Mouse (Mus musculus) neural tube, embryonic 12.5 days (tissue): ENCODE measurements around the gene Ncbp1. TPM values are rescaled to one million over a fixed set of nuclear protein-coding genes. Genes with fewer than 3 reads are reported as not detected.

Experiments used
- ATAC-seq: fragments of 200-750 bp; cut with Nextera tagmentation; 2 replicates; pipeline ENCODE4 v1.8.0; 2017; ENCODE audit warnings: low read depth, mild to moderate bottlenecking, moderate TSS enrichment, moderate library complexity; ENCODE audit not compliant: low FRiP score
- H3K27ac ChIP-seq: fragments of 300-500 bp; sonication (generic); 2 replicates; pipeline ENCODE4 v1.5.1; 2016
- H3K27me3 ChIP-seq: fragments of 300-500 bp; sonication (generic); replicated peaks from 2 replicates; pipeline ENCODE4 v1.6.1; 2016; ENCODE audit warnings: mild to moderate bottlenecking
- H3K36me3 ChIP-seq: fragments of 300-500 bp; sonication (generic); 2 replicates; pipeline ENCODE4 v1.6.1; 2016; ENCODE audit warnings: mild to moderate bottlenecking
- H3K4me1 ChIP-seq: fragments of 300-500 bp; sonication (generic); 2 replicates; pipeline ENCODE4 v1.6.1; 2016
- H3K4me2 ChIP-seq: fragments of 300-500 bp; sonication (generic); replicated peaks from 2 replicates; pipeline ENCODE4 v1.6.1; 2016; ENCODE audit warnings: mild to moderate bottlenecking
- H3K4me3 ChIP-seq: fragments of 300-500 bp; sonication (generic); 2 replicates; pipeline ENCODE4 v1.5.1; 2016
- H3K9ac ChIP-seq: fragments of 300-500 bp; sonication (generic); 2 replicates; pipeline ENCODE4 v1.6.1; 2016; ENCODE audit warnings: mild to moderate bottlenecking
- H3K9me3 ChIP-seq: fragments of 300-500 bp; sonication (generic); 2 replicates; pipeline ENCODE4 v1.6.1; 2016; ENCODE audit warnings: mild to moderate bottlenecking
- WGBS: fragments of 180-500 bp; shearing (Covaris S2); methylation state at CpG from one replicate; pipeline ENCODE4 v1.1.7; 2016; 5-methylcytosine and 5-hydroxymethylcytosine counted together
- polyA plus RNA-seq: library from polyadenylated mRNA; unstranded; fragments of >200 nt; fragmentation: Nextera tagmentation; extraction: Ambion mirVana; gene quantifications from 2 replicates; pipeline ENCODE4 v1.2.1, GENCODE M21; 2016

Gene Ncbp1
- polyA plus RNA-seq, 1 experiment from 2014 or later: 107 TPM

GRCm38 (mm10) chr4:46131791-46132190, 6.6 kb upstream of the Ncbp1 start:
- WGBS: 87% methylated on average over 6 of the region's 6 CpGs
- H3K9ac ChIP-seq: no peak overlapping the region
- peaks cover 67% of the 10 kb centered on the region for H3K36me3 ChIP-seq
- H3K27me3 ChIP-seq: no peaks in the 10 kb centered on the region
- H3K27ac ChIP-seq: no peak overlapping the region
- ATAC-seq: no peak
- H3K4me2 ChIP-seq: no peak overlapping the region
- H3K9me3 ChIP-seq: no peaks in the 10 kb centered on the region
- peaks cover under 1% of the 10 kb centered on the region; the same call in 1 of the 2 replicates for H3K4me1 ChIP-seq
- no peak overlapping the region for H3K4me3 ChIP-seq

GRCm38 (mm10) chr4:46137629-46138286, 655 bp upstream of the Ncbp1 start:
- Histone ChIP-seq H3K36me3 (peaks cover 19% of the 10 kb centered on the region), H3K4me1 (peaks cover 17% of the 10 kb centered on the region), H3K27ac (peak overlapping the region; percentile 94), H3K9me3 (no peaks in the 10 kb centered on the region), H3K4me3 (peak overlapping the region; percentile 92), H3K4me2 (peak overlapping the region; percentile 87), H3K27me3 (no peaks in the 10 kb centered on the region), H3K9ac (peak overlapping the region; percentile 92)
- WGBS: 7% methylated on average over 17 of the region's 17 CpGs
- peak; percentile 79 for ATAC-seq

GRCm38 (mm10) chr4:46144323-46144722, 5.9 kb downstream of the Ncbp1 start:
- no peak overlapping the region for H3K4me2 ChIP-seq
- no peak overlapping the region for H3K4me3 ChIP-seq
- ATAC-seq: no peak
- H3K27me3 ChIP-seq: no peaks in the 10 kb centered on the region
- peaks cover 27% of the 10 kb centered on the region for H3K36me3 ChIP-seq
- H3K9me3 ChIP-seq: no peaks in the 10 kb centered on the region
- H3K27ac ChIP-seq: no peak overlapping the region
- WGBS: 78% methylated on average over 3 of the region's 3 CpGs
- H3K4me1 ChIP-seq: peaks cover 10% of the 10 kb centered on the region
- no peak overlapping the region for H3K9ac ChIP-seq

- no peaks in the 10 kb centered on the region for H3K9me3 ChIP-seq
- H3K27me3 ChIP-seq: no peaks in the 10 kb centered on the region
- H3K4me2 ChIP-seq: no peak overlapping the region
- no peaks in the 10 kb centered on the region for H3K4me1 ChIP-seq
- 93% methylated on average over 1 of the region's 1 CpGs for WGBS
- H3K27ac ChIP-seq: no peak overlapping the region
- no peak overlapping the region for H3K4me3 ChIP-seq
- ATAC-seq: no peak
- H3K36me3 ChIP-seq: peaks cover 40% of the 10 kb centered on the region
- no peak overlapping the region for H3K9ac ChIP-seq
Observed at GRCm38 (mm10) chr4:46146881-46147280, 8.5 kb downstream of the Ncbp1 start.

- peaks cover 73% of the 10 kb centered on the region for H3K36me3 ChIP-seq
- no peak for ATAC-seq
- no peaks in the 10 kb centered on the region for H3K4me1 ChIP-seq
Observed at GRCm38 (mm10) chr4:46151903-46152544, 13.6 kb downstream of the Ncbp1 start.

GRCm38 (mm10) chr4:46164027-46164426, 25.6 kb downstream of the Ncbp1 start:
- Histone ChIP-seq H3K9me3 (no peaks in the 10 kb centered on the region), H3K4me2 (no peak overlapping the region), H3K4me3 (no peak overlapping the region), H3K9ac (no peak overlapping the region), H3K27me3 (no peaks in the 10 kb centered on the region), H3K27ac (no peak overlapping the region), H3K36me3 (peaks cover 81% of the 10 kb centered on the region), H3K4me1 (no peaks in the 10 kb centered on the region)
- no peak for ATAC-seq
- WGBS: 84% methylated on average over 2 of the region's 2 CpGs

More at GRCm38 (mm10) chr4:46151903-46152544, 13.6 kb downstream of the Ncbp1 start:
- H3K27ac ChIP-seq: no peak overlapping the region
- H3K4me3 ChIP-seq: no peak overlapping the region
- 94% methylated on average over 12 of the region's 12 CpGs for WGBS
- H3K27me3 ChIP-seq: no peaks in the 10 kb centered on the region
- H3K9ac ChIP-seq: no peak overlapping the region
- no peaks in the 10 kb centered on the region for H3K9me3 ChIP-seq
- H3K4me2 ChIP-seq: no peak overlapping the region

GRCm38 (mm10) chr4:46165831-46166230, 27.4 kb downstream of the Ncbp1 start:
- peaks cover 87% of the 10 kb centered on the region for H3K36me3 ChIP-seq
- H3K9me3 ChIP-seq: no peaks in the 10 kb centered on the region
- no peak overlapping the region for H3K4me2 ChIP-seq
- H3K27ac ChIP-seq: no peak overlapping the region
- H3K27me3 ChIP-seq: no peaks in the 10 kb centered on the region
- ATAC-seq: no peak
- WGBS: 95% methylated on average over 5 of the region's 5 CpGs
- H3K4me1 ChIP-seq: no peaks in the 10 kb centered on the region
- no peak overlapping the region for H3K9ac ChIP-seq
- H3K4me3 ChIP-seq: no peak overlapping the region

GRCm38 (mm10) chr4:46171761-46172160, 33.3 kb downstream of the Ncbp1 start:
- Histone ChIP-seq H3K27ac (no peak overlapping the region), H3K4me3 (no peak overlapping the region), H3K9me3 (no peaks in the 10 kb centered on the region), H3K9ac (no peak overlapping the region), H3K36me3 (peaks cover 91% of the 10 kb centered on the region), H3K4me1 (no peaks in the 10 kb centered on the region), H3K27me3 (no peaks in the 10 kb centered on the region), H3K4me2 (no peak overlapping the region)
- no peak for ATAC-seq
- 90% methylated on average over 7 of the region's 7 CpGs for WGBS

- Histone ChIP-seq H3K4me2 (no peak overlapping the region), H3K9me3 (no peaks in the 10 kb centered on the region), H3K27me3 (no peaks in the 10 kb centered on the region), H3K27ac (no peak overlapping the region), H3K36me3 (peaks cover 70% of the 10 kb centered on the region), H3K4me1 (no peaks in the 10 kb centered on the region), H3K9ac (no peak overlapping the region), H3K4me3 (no peak overlapping the region)
- ATAC-seq: no peak
- 80% methylated on average over 4 of the region's 4 CpGs for WGBS
Observed at GRCm38 (mm10) chr4:46176313-46176712, 37.9 kb downstream of the Ncbp1 start.

- peaks cover 69% of the 10 kb centered on the region for H3K36me3 ChIP-seq
- no peak overlapping the region for H3K9ac ChIP-seq
- H3K4me3 ChIP-seq: no peak overlapping the region
- no peak for ATAC-seq
- no peaks in the 10 kb centered on the region for H3K9me3 ChIP-seq
- 85% methylated on average over 5 of the region's 5 CpGs for WGBS
- no peaks in the 10 kb centered on the region for H3K4me1 ChIP-seq
- H3K27ac ChIP-seq: no peak overlapping the region
- no peak overlapping the region for H3K4me2 ChIP-seq
- H3K27me3 ChIP-seq: no peaks in the 10 kb centered on the region
Observed at GRCm38 (mm10) chr4:46177018-46177417, 38.6 kb downstream of the Ncbp1 start.

GRCm38 (mm10) chr4:46177496-46177895, 39.1 kb downstream of the Ncbp1 start:
- Histone ChIP-seq H3K4me2 (no peak overlapping the region), H3K36me3 (peaks cover 70% of the 10 kb centered on the region), H3K4me1 (no peaks in the 10 kb centered on the region), H3K27me3 (no peaks in the 10 kb centered on the region), H3K9me3 (no peaks in the 10 kb centered on the region), H3K9ac (no peak overlapping the region), H3K4me3 (no peak overlapping the region), H3K27ac (no peak overlapping the region)
- no peak for ATAC-seq
- 87% methylated on average over 7 of the region's 7 CpGs for WGBS

GRCm38 (mm10) chr4:46181168-46181567, 42.8 kb downstream of the Ncbp1 start:
- H3K36me3 ChIP-seq: peaks cover 66% of the 10 kb centered on the region
- no peak overlapping the region for H3K4me2 ChIP-seq
- H3K9ac ChIP-seq: no peak overlapping the region
- no peak overlapping the region for H3K27ac ChIP-seq
- no peaks in the 10 kb centered on the region for H3K27me3 ChIP-seq
- no peaks in the 10 kb centered on the region for H3K4me1 ChIP-seq
- 66% methylated on average over 6 of the region's 6 CpGs for WGBS
- no peak for ATAC-seq
- no peaks in the 10 kb centered on the region for H3K9me3 ChIP-seq
- no peak overlapping the region for H3K4me3 ChIP-seq

GRCm38 (mm10) chr4:46182181-46182580, 43.8 kb downstream of the Ncbp1 start:
- H3K4me2 ChIP-seq: no peak overlapping the region
- no peaks in the 10 kb centered on the region for H3K9me3 ChIP-seq
- no peaks in the 10 kb centered on the region for H3K4me1 ChIP-seq
- no peaks in the 10 kb centered on the region for H3K27me3 ChIP-seq
- ATAC-seq: no peak
- H3K4me3 ChIP-seq: no peak overlapping the region
- H3K36me3 ChIP-seq: peaks cover 64% of the 10 kb centered on the region
- WGBS: 87% methylated on average over 7 of the region's 7 CpGs
- H3K9ac ChIP-seq: no peak overlapping the region
- H3K27ac ChIP-seq: no peak overlapping the region
